Mouse (Mus musculus) monocyte, adult 5-6 weeks (primary cell): Measurements from ENCODE around the gene Gm11627. TPM values are rescaled to one million over a fixed set of nuclear protein-coding genes. Genes with fewer than 3 reads are reported as not detected.
"Not testable (repeated sequence)": the region's sequence is repeated elsewhere in the genome, so short reads cannot be mapped to it uniquely, and the experiment has no call there.

Experiments used
- ATAC-seq: fragments of 153-309, 156-312 bp; replicated peaks from 2 replicates; pipeline ENCODE4 v1.8.0; 2017; ENCODE audit warnings: mild to moderate bottlenecking; ENCODE audit not compliant: low TSS enrichment, insufficient number of reproducible peaks, severe bottlenecking, poor library complexity, low FRiP score
- total RNA-seq: library from RNA; stranded (forward); fragments of 200-1000, 200-491, 200-594 nt; gene quantifications from 3 replicates; pipeline ENCODE4 v1.2.3, GENCODE M21; 2017

Gm11627 gene
- total RNA-seq, 1 experiment from 2014 or later, result not detected

- no peak for ATAC-seq
These were observed 11.5 kb downstream of the Gm11627 start for GRCm38 (mm10) chr11:102567723-102568122.

- ATAC-seq, result no peak
These were observed 12.1 kb downstream of the Gm11627 start for GRCm38 (mm10) chr11:102567157-102567556.

GRCm38 (mm10) chr11:102566290-102566689, 13.0 kb downstream of the Gm11627 start:
- ATAC-seq, result no peak

- ATAC-seq, result no peak
These were observed 13.5 kb downstream of the Gm11627 start for GRCm38 (mm10) chr11:102565741-102566140.

- ATAC-seq, result not testable (repeated sequence)
These were observed 14.1 kb downstream of the Gm11627 start for GRCm38 (mm10) chr11:102564952-102565671.

GRCm38 (mm10) chr11:102558704-102559103, 20.6 kb downstream of the Gm11627 start:
- ATAC-seq, result no peak

- ATAC-seq, result no peak
These were observed 21.9 kb downstream of the Gm11627 start for GRCm38 (mm10) chr11:102557386-102557785.

- ATAC-seq, result no peak
These were observed 22.6 kb downstream of the Gm11627 start for GRCm38 (mm10) chr11:102556716-102557074.

GRCm38 (mm10) chr11:102556031-102556715, 23.1 kb downstream of the Gm11627 start, which contains the start of gene Gpatch8:
Gene Gpatch8 (minus strand): TSS chr11:102556392.
- peak; percentile 96 for ATAC-seq

- peak; percentile 14; the same call in 1 of the 2 replicates for ATAC-seq
These were observed 23.7 kb downstream of the Gm11627 start for GRCm38 (mm10) chr11:102555400-102556030.

GRCm38 (mm10) chr11:102552051-102552450, 27.2 kb downstream of the Gm11627 start:
- ATAC-seq, result no peak

GRCm38 (mm10) chr11:102551176-102551575, 28.1 kb downstream of the Gm11627 start:
- ATAC-seq, result no peak

- no peak for ATAC-seq
These were observed 37.8 kb downstream of the Gm11627 start for GRCm38 (mm10) chr11:102541471-102541870.

- not testable (repeated sequence) for ATAC-seq
These were observed 39.0 kb downstream of the Gm11627 start for GRCm38 (mm10) chr11:102540286-102540685.

GRCm38 (mm10) chr11:102539690-102540089, 39.6 kb downstream of the Gm11627 start:
- no peak for ATAC-seq

GRCm38 (mm10) chr11:102536210-102536609, 43.1 kb downstream of the Gm11627 start:
- no peak for ATAC-seq

GRCm38 (mm10) chr11:102534078-102534477, 45.2 kb downstream of the Gm11627 start:
- ATAC-seq, result no peak

- no peak for ATAC-seq
These were observed 47.8 kb downstream of the Gm11627 start for GRCm38 (mm10) chr11:102531425-102531824.
